ENCODE assay signal across 8 mouse cellular contexts in genomic region chr11:60697561-60697960, GRCm38 (mm10). TPM values are rescaled to one million over a fixed set of nuclear protein-coding genes. Genes with fewer than 3 reads are reported as not detected.
DNase-seq lines count a peak whose midpoint lies in the region; ATAC-seq lines count a peak whose summit lies in the region.

No protein-coding gene starts in this region.

- DNase-seq in cerebellum, adult 9-10 months, result peak; percentile 66
- DNase-seq in cerebellum, postnatal 4 days (ENCODE audit: low spot score in 2 of 2), result no peak
- DNase-seq in left cerebral cortex, postnatal 25 days (ENCODE audit: low spot score in 2 of 2), result peak; percentile 0 to 1
- no peak for DNase-seq in left cerebral cortex, postnatal 36 days (ENCODE audit: low spot score in 2 of 2)
- DNase-seq in ZHBTc4 (ENCODE audit: low read depth, low spot score), result peak; percentile 50
- no peak for DNase-seq in ovary, adult 18-20 months (ENCODE audit: low spot score)
- no peak for DNase-seq in urinary bladder, postnatal 36 days (ENCODE audit: low spot score in 2 of 2)

- intact Hi-C loops in left cerebral cortex, postnatal 25 days (cut with DNase I), result loop anchor here (5.0 to 10.0 kb wide), 3 partner anchors 160 to 237 kb away; partner anchors contain the start of genes Alkbh5, Map2k3 and Tmem11
- intact Hi-C loops in left cerebral cortex, postnatal 36 days (cut with DNase I), result loop anchor here (10.0 kb wide), 1 partner anchor 163 kb away; the partner anchor contains the start of gene Alkbh5

- peak; percentile 61 for ATAC-seq in megakaryocyte progenitor cell, adult 5-6 weeks (replicated peaks; ENCODE audit: poor library complexity)

RNA-seq across cellular contexts. Expression of gene Llgl1, which starts 2.0 kb away (rescaled TPM):
- total RNA-seq in left cerebral cortex, postnatal 25 days (2021), result 10 to 100 TPM; 37.1 to 40.6 TPM
- 10 to 100 TPM; 37.9 to 41.0 TPM for total RNA-seq in left cerebral cortex, postnatal 36 days (2021)
- 5.4 and 5.6 TPM in 2 replicates for total RNA-seq in megakaryocyte progenitor cell, adult 5-6 weeks (2015)
- total RNA-seq in megakaryocyte progenitor cell, adult 5-6 weeks (2017), result 4.1 and 6.7 TPM in 2 replicates

RNA-seq across cellular contexts. Expression of gene Flii, which starts 29.5 kb away (rescaled TPM):
- 10 to 100 TPM; 49.2 to 53.8 TPM for total RNA-seq in left cerebral cortex, postnatal 25 days (2021)
- total RNA-seq in left cerebral cortex, postnatal 36 days (2021), result 10 to 100 TPM; 59.5 to 67.6 TPM
- total RNA-seq in megakaryocyte progenitor cell, adult 5-6 weeks (2015), result 62.6 and 80.2 TPM in 2 replicates
- 133 and 138 TPM in 2 replicates for total RNA-seq in megakaryocyte progenitor cell, adult 5-6 weeks (2017)

RNA-seq across cellular contexts. Expression of gene Mief2, which starts 30.6 kb away (rescaled TPM):
- 10 to 100 TPM; 22.5 to 23.0 TPM for total RNA-seq in left cerebral cortex, postnatal 25 days (2021)
- total RNA-seq in left cerebral cortex, postnatal 36 days (2021), result 10 to 100 TPM; 19.4 to 21.6 TPM
- 2.2 and 2.4 TPM in 2 replicates for total RNA-seq in megakaryocyte progenitor cell, adult 5-6 weeks (2015)
- total RNA-seq in megakaryocyte progenitor cell, adult 5-6 weeks (2017), result 3.8 and 4.6 TPM in 2 replicates

Comparison
In these comparisons a context has a peak if more than half of its experiments do, and no peak if none do; other contexts are left out.
1. DNase-seq: peak in cerebellum, adult 9-10 months (single experiment), left cerebral cortex, postnatal 25 days (2 of 2) and ZHBTc4 (single experiment); none in cerebellum, postnatal 4 days (0 of 2), left cerebral cortex, postnatal 36 days (0 of 2), ovary, adult 18-20 months (single experiment) and urinary bladder, postnatal 36 days (0 of 2).
2. RNA of gene Llgl1, which starts 2.0 kb away (total RNA-seq): 37.9 to 41.0 TPM in left cerebral cortex, postnatal 36 days and 37.1 to 40.6 TPM in left cerebral cortex, postnatal 25 days; 4.1 to 6.7 TPM in megakaryocyte progenitor cell, adult 5-6 weeks; every median in the first group is over 4 times any median in the second.